Mouse (Mus musculus): ENCODE data around the gene Cpeb4. TPM values are rescaled to one million over a fixed set of nuclear protein-coding genes. Genes with fewer than 3 reads are reported as not detected.
"Not testable (repeated sequence)": the region's sequence is repeated elsewhere in the genome, so short reads cannot be mapped to it uniquely, and the experiment has no call there.

Cpeb4 gene
- polyA plus RNA-seq, 1 experiment = 5.1 TPM

- no peaks in the 10 kb centered on the region for H3K27me3 ChIP-seq (ENCODE audit: control insufficient read depth)
- peaks cover 6% of the 10 kb centered on the region for H3K9me3 ChIP-seq (ENCODE audit: control insufficient read depth, low read length)
- H3K36me3 ChIP-seq (ENCODE audit: control insufficient read depth) = peaks cover 29% of the 10 kb centered on the region
- H3K4me3 ChIP-seq (replicated peaks) = peak overlapping the region; percentile 52
- H3K4me1 ChIP-seq (ENCODE audit: control insufficient read depth) = peaks cover 97% of the 10 kb centered on the region
- peak; percentile 99 for TF ChIP-seq GATA1 (IDR thresholded peaks at IDR 0.05; ENCODE audit: low read length)
- peak; percentile 99 for TF ChIP-seq TAL1 (IDR thresholded peaks at IDR 0.05; ENCODE audit: low read length)
Measured at GRCm38 (mm10) chr11:31843834-31844188, 28.2 kb upstream of the Cpeb4 start.

GRCm38 (mm10) chr11:31845111-31845510, 26.9 kb upstream of the Cpeb4 start:
- H3K4me1 ChIP-seq (ENCODE audit: control insufficient read depth) = peaks cover 92% of the 10 kb centered on the region
- H3K4me3 ChIP-seq (replicated peaks); H3K9me3 ChIP-seq (ENCODE audit: control insufficient read depth, low read length); H3K27me3 ChIP-seq (ENCODE audit: control insufficient read depth): not testable (repeated sequence)
- peaks cover 28% of the 10 kb centered on the region for H3K36me3 ChIP-seq (ENCODE audit: control insufficient read depth)

DNA sequence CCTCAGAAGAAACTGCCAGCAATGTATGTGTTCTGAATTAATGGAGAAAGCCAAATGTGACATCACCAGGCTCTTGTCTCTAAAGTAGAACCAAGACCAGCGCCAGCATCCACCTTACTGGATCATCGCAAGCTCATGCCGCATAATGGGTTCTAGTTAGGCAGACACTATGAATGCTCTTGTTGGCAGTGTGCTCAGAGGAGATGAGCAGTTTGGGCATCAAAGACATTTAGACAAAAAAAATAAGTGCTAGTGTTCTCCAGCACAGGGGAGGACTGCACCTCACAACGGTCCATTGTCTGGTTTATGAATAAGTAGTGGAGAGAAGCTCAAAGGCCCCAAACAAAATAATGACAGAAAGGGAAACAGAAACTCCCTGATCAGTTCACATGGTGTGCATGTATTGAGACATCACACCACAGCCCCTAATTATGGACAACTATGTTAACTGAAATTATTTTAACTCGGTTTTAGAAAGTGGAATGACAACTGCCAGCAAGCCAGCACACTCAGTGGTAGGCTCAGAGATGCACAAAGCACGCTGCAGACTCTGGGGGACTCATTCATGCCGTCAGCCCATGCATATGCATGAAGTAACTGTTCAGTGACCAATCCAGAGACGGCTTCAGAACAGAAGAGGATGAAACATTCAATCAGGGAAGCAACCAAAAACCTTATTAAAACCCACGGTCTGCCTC, 25.1 kb upstream of the Cpeb4 start:
- peaks cover 88% of the 10 kb centered on the region for H3K4me1 ChIP-seq (ENCODE audit: control insufficient read depth)
- no peak for TF ChIP-seq GATA1 (IDR thresholded peaks at IDR 0.05; ENCODE audit: low read length)
- TF ChIP-seq TAL1 (IDR thresholded peaks at IDR 0.05; ENCODE audit: low read length) = no peak
- H3K27me3 ChIP-seq (ENCODE audit: control insufficient read depth) = peaks cover 2% of the 10 kb centered on the region
- H3K4me3 ChIP-seq (replicated peaks) = no peak overlapping the region
- H3K36me3 ChIP-seq (ENCODE audit: control insufficient read depth) = peaks cover 24% of the 10 kb centered on the region
- peaks cover 6% of the 10 kb centered on the region for H3K9me3 ChIP-seq (ENCODE audit: control insufficient read depth, low read length)

GRCm38 (mm10) chr11:31847469-31847805, 24.6 kb upstream of the Cpeb4 start:
- TF ChIP-seq GATA1 (IDR thresholded peaks at IDR 0.05; ENCODE audit: low read length) (no peak), TAL1 (IDR thresholded peaks at IDR 0.05; ENCODE audit: low read length) (no peak)
- H3K9me3 ChIP-seq (ENCODE audit: control insufficient read depth, low read length) = peaks cover 6% of the 10 kb centered on the region

DNA sequence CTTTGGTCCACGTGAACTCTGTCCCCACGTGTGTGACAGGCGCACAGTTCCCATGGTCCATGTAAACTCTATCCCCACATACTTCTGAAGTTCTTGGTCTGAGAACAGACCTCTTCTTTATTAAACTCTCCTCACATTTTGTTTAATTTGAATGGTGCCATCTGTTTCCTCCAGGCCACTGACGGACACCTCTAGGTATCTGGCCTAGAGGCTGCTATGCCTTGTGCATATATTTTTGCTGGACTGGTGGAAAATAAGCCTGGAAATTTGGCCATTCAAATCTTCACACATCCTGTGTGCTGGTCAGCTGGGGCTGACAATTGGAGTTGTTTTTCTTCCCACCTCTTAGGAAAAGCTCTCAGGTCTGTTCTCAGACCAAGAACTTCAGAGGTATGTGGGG, 23.3 kb upstream of the Cpeb4 start:
- TF ChIP-seq GATA1 (IDR thresholded peaks at IDR 0.05; ENCODE audit: low read length) (no peak), TAL1 (IDR thresholded peaks at IDR 0.05; ENCODE audit: low read length) (no peak)
- no peak overlapping the region for H3K4me3 ChIP-seq (replicated peaks)
- peaks cover 6% of the 10 kb centered on the region for H3K9me3 ChIP-seq (ENCODE audit: control insufficient read depth, low read length)
- peaks cover 85% of the 10 kb centered on the region for H3K4me1 ChIP-seq (ENCODE audit: control insufficient read depth)
- peaks cover 15% of the 10 kb centered on the region for H3K36me3 ChIP-seq (ENCODE audit: control insufficient read depth)
- H3K27me3 ChIP-seq (ENCODE audit: control insufficient read depth) = peaks cover 3% of the 10 kb centered on the region

More at GRCm38 (mm10) chr11:31847469-31847805, 24.6 kb upstream of the Cpeb4 start:
- peaks cover 2% of the 10 kb centered on the region for H3K27me3 ChIP-seq (ENCODE audit: control insufficient read depth)
- peaks cover 24% of the 10 kb centered on the region for H3K36me3 ChIP-seq (ENCODE audit: control insufficient read depth)
- H3K4me1 ChIP-seq (ENCODE audit: control insufficient read depth) = peaks cover 88% of the 10 kb centered on the region
- H3K4me3 ChIP-seq (replicated peaks) = no peak overlapping the region

DNA sequence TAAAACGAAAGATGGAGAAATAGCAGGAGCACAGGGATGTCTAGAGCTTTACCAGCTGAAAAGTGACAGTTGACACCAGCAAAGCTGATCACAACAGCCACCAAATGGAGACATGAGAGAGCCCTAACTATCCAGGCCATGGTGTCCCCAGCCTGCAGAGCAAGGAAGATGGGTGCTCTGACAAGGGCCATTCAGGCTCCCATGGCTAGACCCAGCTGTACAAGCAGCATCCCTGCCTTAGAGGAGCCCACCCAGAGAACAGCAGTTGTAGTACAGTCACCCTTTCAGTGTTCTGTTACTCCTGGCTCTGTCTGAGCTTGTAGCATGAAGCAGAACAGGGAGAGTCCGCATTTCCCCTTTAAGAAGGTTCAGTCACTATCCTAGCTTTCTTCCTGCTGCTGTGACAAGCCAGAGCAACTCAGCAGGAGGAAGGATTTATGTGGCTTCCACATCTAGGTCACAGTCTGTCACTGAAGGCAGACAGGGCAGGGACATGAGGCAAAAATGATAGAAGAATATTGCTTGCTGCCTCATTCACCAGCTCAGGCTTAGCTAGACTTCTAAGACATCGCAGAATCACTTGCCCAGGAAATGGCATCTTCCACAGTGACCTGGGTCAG, 21.7 kb upstream of the Cpeb4 start:
- no peak overlapping the region for H3K4me3 ChIP-seq (replicated peaks)

DNA sequence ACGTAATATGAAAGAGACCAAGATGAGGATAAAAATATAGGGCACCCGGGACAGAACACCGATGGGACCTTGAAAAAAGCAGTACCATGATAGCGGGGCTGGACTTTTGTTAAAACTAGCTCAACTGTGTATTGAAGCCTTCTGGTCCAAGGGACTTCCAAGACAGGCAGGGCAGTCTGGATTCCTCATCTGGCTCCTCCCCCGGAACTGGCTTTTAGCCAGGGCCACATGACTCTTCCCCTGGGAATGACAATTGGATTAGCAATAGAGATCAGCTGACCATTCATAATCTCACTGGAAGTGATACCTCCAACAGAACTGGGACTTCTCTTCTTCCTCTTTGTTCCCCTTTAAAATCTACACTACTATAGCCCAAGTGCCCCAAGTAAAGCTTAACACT, 21.0 kb upstream of the Cpeb4 start:
- Histone ChIP-seq H3K4me1 (ENCODE audit: control insufficient read depth) (peaks cover 76% of the 10 kb centered on the region), H3K36me3 (ENCODE audit: control insufficient read depth) (peaks cover 2% of the 10 kb centered on the region; the same call in 1 of the 2 replicates), H3K27me3 (ENCODE audit: control insufficient read depth) (peaks cover 5% of the 10 kb centered on the region), H3K9me3 (ENCODE audit: control insufficient read depth, low read length) (no peaks in the 10 kb centered on the region), H3K4me3 (replicated peaks) (no peak overlapping the region)
- TF ChIP-seq TAL1 (IDR thresholded peaks at IDR 0.05; ENCODE audit: low read length) = no peak
- no peak for TF ChIP-seq GATA1 (IDR thresholded peaks at IDR 0.05; ENCODE audit: low read length)

More for the DNA sequence above, 21.7 kb upstream of the Cpeb4 start:
- Histone ChIP-seq H3K36me3 (ENCODE audit: control insufficient read depth) (peaks cover 7% of the 10 kb centered on the region), H3K9me3 (ENCODE audit: control insufficient read depth, low read length) (peaks cover 4% of the 10 kb centered on the region), H3K4me1 (ENCODE audit: control insufficient read depth) (peaks cover 78% of the 10 kb centered on the region), H3K27me3 (ENCODE audit: control insufficient read depth) (peaks cover 5% of the 10 kb centered on the region)
- no peak for TF ChIP-seq GATA1 (IDR thresholded peaks at IDR 0.05; ENCODE audit: low read length)
- TF ChIP-seq TAL1 (IDR thresholded peaks at IDR 0.05; ENCODE audit: low read length) = no peak

GRCm38 (mm10) chr11:31851702-31852560, 20.1 kb upstream of the Cpeb4 start:
- no peaks in the 10 kb centered on the region for H3K9me3 ChIP-seq (ENCODE audit: control insufficient read depth, low read length)
- peaks cover 5% of the 10 kb centered on the region for H3K27me3 ChIP-seq (ENCODE audit: control insufficient read depth)
- no peaks in the 10 kb centered on the region; the same call in 1 of the 2 replicates for H3K36me3 ChIP-seq (ENCODE audit: control insufficient read depth)
- TF ChIP-seq TAL1 (IDR thresholded peaks at IDR 0.05; ENCODE audit: low read length) (no peak), GATA1 (IDR thresholded peaks at IDR 0.05; ENCODE audit: low read length) (no peak)
- H3K4me3 ChIP-seq (replicated peaks) = no peak overlapping the region
- peaks cover 69% of the 10 kb centered on the region for H3K4me1 ChIP-seq (ENCODE audit: control insufficient read depth)

- peaks cover 3% of the 10 kb centered on the region; the same call in 1 of the 2 replicates for H3K36me3 ChIP-seq (ENCODE audit: control insufficient read depth)
- H3K4me3 ChIP-seq (replicated peaks) = no peak overlapping the region
- peaks cover 70% of the 10 kb centered on the region for H3K4me1 ChIP-seq (ENCODE audit: control insufficient read depth)
- TF ChIP-seq TAL1 (IDR thresholded peaks at IDR 0.05; ENCODE audit: low read length) (no peak), GATA1 (IDR thresholded peaks at IDR 0.05; ENCODE audit: low read length) (no peak)
- H3K9me3 ChIP-seq (ENCODE audit: control insufficient read depth, low read length) = no peaks in the 10 kb centered on the region
- peaks cover 5% of the 10 kb centered on the region for H3K27me3 ChIP-seq (ENCODE audit: control insufficient read depth)
Measured at GRCm38 (mm10) chr11:31854955-31855354, 17.1 kb upstream of the Cpeb4 start.
